Mouse (Mus musculus) mouse embryonic stem cell (cell line): ENCODE results near the gene Pde4c.

Source experiments
- in situ Hi-C, 2 experiments: fragments of 300-500 bp; cut with MboI; formaldehyde crosslinking; loops; 1 replicate in 1 of 2; 3 replicates in 1 of 2; pipeline ENCODE4 v1.14.3; 2019 to 2020; ENCODE audit warnings: low sequenced_read_pairs in 2 of 2, low pct_unique_long_range_greater_than_20kb in 1 of 2, mixed read lengths in 1 of 2; ENCODE audit not compliant: unreplicated experiment in 1 of 2

The Pde4c gene

GRCm38 (mm10) chr8:70723486-70724210, at the start of gene Pde4c:
TSS of gene Pde4c (plus strand) at chr8:70723720.
- in situ Hi-C loops, result no loop called here

- in situ Hi-C loops, result no loop called here
These were observed 49.4 kb upstream of the Pde4c start for GRCm38 (mm10) chr8:70674109-70674508.

- in situ Hi-C loops, result no loop called here
These were observed 48.8 kb upstream of the Pde4c start for GRCm38 (mm10) chr8:70674716-70675115.

- in situ Hi-C loops, result no loop called here
These were observed 48.2 kb upstream of the Pde4c start for GRCm38 (mm10) chr8:70675336-70675735.

- in situ Hi-C loops, result no loop called here
These were observed 46.0 kb upstream of the Pde4c start for GRCm38 (mm10) chr8:70677451-70678080.

GRCm38 (mm10) chr8:70678679-70679078, 44.8 kb upstream of the Pde4c start:
- in situ Hi-C loops, result no loop called here

GRCm38 (mm10) chr8:70679404-70679803, 44.1 kb upstream of the Pde4c start:
- in situ Hi-C loops, result no loop called here

- in situ Hi-C loops, result no loop called here
These were observed 43.5 kb upstream of the Pde4c start for GRCm38 (mm10) chr8:70680039-70680438.

- in situ Hi-C loops, result no loop called here
These were observed 42.1 kb upstream of the Pde4c start for GRCm38 (mm10) chr8:70681410-70681809.

GRCm38 (mm10) chr8:70682193-70682592, 41.3 kb upstream of the Pde4c start:
- in situ Hi-C loops, result no loop called here

- in situ Hi-C loops, result no loop called here
These were observed 40.8 kb upstream of the Pde4c start for GRCm38 (mm10) chr8:70682692-70683091.

GRCm38 (mm10) chr8:70684291-70684690, 39.2 kb upstream of the Pde4c start:
- in situ Hi-C loops, result no loop called here

GRCm38 (mm10) chr8:70687576-70687975, 35.9 kb upstream of the Pde4c start:
- in situ Hi-C loops, result no loop called here

GRCm38 (mm10) chr8:70688136-70688535, 35.4 kb upstream of the Pde4c start:
- in situ Hi-C loops, result no loop called here

- in situ Hi-C loops, result no loop called here
These were observed 33.6 kb upstream of the Pde4c start for GRCm38 (mm10) chr8:70689892-70690390.

- in situ Hi-C loops, result no loop called here
These were observed 32.3 kb upstream of the Pde4c start for GRCm38 (mm10) chr8:70691230-70691629.

GRCm38 (mm10) chr8:70691727-70692231, 31.7 kb upstream of the Pde4c start:
- in situ Hi-C loops, result no loop called here

GRCm38 (mm10) chr8:70693636-70694035, 29.9 kb upstream of the Pde4c start:
- in situ Hi-C loops, result no loop called here

- in situ Hi-C loops, result no loop called here
These were observed 28.1 kb upstream of the Pde4c start for GRCm38 (mm10) chr8:70695318-70696018.
